Mouse (Mus musculus): ENCODE measurements around the gene Olfr967.
"Not testable (repeated sequence)": the region's sequence is repeated elsewhere in the genome, so short reads cannot be mapped to it uniquely, and the experiment has no call there.

The Olfr967 gene

GRCm38 (mm10) chr9:39745949-39746348 is at the start of gene Olfr967:
Olfr967 (plus strand) TSS chr9:39746249.
- in situ Hi-C loops (cut with MseI, MboI) = no loop called here

DNA sequence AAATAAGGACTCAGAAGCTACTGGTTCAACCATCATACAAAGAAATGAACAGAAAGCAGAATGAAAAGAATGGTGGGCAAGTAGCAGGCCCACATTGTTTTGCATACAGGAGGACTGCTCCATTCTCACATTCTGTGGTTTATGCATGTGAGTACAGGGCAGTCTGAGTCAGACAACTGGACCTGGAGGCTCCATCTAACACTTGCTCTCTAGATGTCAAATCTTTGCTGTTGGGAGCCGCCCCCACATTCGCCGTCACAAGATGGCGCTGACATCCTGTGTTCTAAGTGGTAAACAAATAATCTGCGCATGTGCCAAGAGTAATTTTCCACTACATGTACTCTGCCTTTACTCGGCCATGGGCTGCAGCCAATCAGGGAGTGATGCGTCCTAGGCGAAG is 44.9 kb upstream of the Olfr967 start:
- in situ Hi-C loops (cut with MseI, MboI) = not testable (repeated sequence)

DNA sequence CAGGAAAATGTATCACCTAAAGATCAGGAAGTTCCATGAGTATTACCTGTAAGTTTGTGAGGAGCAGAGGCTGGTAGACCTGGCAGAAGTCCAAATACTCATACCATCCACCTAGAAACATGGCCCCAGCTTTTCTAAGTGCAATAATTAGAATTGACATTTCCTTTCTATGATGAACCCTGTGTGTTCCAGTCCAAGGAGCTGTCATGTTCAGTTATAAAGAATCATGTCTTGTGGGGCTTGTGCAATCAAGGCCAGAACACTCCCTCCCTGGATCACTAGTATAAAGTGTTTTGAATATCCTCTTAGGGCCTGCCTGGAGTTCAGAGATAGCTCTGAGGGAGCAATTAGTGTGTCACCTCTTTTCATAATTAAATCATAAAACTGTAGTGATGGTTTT is 39.0 kb upstream of the Olfr967 start, which contains the start of gene Olfr149:
Gene Olfr149 (minus strand): TSS at position 101 of the 400 bp plus-strand sequence.
- in situ Hi-C loops (cut with MseI, MboI) = no loop called here

- in situ Hi-C loops (cut with MseI, MboI) = no loop called here
Measured at GRCm38 (mm10) chr9:39708958-39709357, 37.1 kb upstream of the Olfr967 start.

DNA sequence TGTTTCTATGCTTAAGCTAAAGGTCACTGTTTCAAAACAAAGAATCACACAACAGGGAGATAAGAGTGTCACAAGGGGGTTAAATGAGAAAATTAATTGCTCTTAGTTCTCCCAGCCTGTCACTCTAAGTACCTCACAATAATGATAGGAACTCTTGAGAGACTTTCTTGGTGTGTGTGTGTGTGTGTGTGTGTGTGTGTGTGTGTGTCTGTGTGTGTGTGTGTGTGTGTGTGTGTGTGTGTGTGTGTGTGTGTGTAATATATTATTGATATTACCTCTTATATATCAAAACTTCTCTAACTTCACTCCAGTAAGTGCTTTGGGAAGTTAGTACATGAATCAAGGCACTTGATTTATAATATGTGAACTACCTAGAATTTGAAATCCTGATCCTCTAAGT is 35.0 kb upstream of the Olfr967 start, which contains the start of gene Olfr965:
Gene Olfr965 (plus strand): TSS at position 301 of the 400 bp plus-strand sequence.
- in situ Hi-C loops (cut with MseI, MboI) = no loop called here

DNA sequence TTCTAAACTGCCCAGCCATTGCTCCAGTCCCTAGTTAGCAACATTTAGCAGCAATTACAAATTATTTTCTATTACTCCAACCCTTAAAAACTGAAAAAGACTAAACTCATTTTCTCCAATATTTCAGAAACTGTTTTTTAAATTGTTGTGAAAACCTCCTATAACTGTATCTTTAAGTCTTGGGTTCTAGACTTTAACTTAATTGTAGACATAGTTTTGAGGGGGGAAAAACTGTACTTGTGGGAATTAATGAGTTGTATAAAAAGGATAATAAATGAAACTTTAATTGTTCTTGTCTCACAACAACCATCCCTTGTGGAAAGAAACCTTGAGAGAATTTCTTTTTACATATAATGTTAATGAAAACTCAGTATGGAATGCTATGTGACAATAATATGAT is 15.4 kb upstream of the Olfr967 start, which contains the start of gene Olfr150:
Gene Olfr150 (plus strand): TSS at position 301 of the 400 bp plus-strand sequence.
- in situ Hi-C loops (cut with MseI, MboI) = no loop called here

- in situ Hi-C loops (cut with MseI, MboI) = no loop called here
Measured at GRCm38 (mm10) chr9:39740741-39741140, 5.3 kb upstream of the Olfr967 start.

DNA sequence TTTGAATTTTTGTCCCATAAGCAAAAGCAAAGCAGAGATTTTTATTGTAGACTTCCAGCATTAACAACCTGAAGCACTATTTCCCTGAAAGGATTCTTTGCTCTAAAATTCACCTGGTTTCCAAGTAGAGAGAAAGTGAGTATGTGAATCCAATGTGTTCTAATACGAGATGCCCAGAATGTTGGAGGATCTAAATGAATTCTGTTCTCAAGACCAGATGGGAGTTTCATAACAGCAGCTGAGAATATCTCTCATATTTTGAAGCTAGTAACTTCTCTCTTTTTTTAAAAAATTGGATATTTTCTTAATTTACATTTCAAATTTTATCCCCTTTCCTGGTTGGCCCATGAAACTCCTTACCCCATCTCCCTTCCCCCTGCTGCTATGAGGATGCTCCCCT is 379 bp downstream of the Olfr967 start:
- in situ Hi-C loops (cut with MseI, MboI) = no loop called here

GRCm38 (mm10) chr9:39783153-39783552 is 37.1 kb downstream of the Olfr967 start, which contains the start of gene Olfr968:
Olfr968 (minus strand) TSS chr9:39783253.
- in situ Hi-C loops (cut with MseI, MboI) = no loop called here

- in situ Hi-C loops (cut with MseI, MboI) = no loop called here
Measured at GRCm38 (mm10) chr9:39790558-39790957, 44.5 kb downstream of the Olfr967 start, which contains the start of gene Olfr969. Olfr969 (plus strand) TSS chr9:39790945.

Data from mouse trophoblast stem cell (cell line).